Comparison of ENCODE assay signal across 32 mouse cellular contexts in genomic region chr14:46034301-46034700, GRCm38 (mm10).
DNase-seq lines count a peak whose midpoint lies in the region; ATAC-seq lines count a peak whose summit lies in the region.
"Had no signal": no experiment of that assay in that cellular context is flagged by ENCODE, and none has a peak within 500 bp of the region (broad histone marks: within the 10 kb centered on the region; RNA-seq: fewer than 3 reads in every experiment).

No protein-coding gene starts in this region.

- H3K4me3 ChIP-seq in intestine, embryonic 16.5 days (ENCODE audit: low read length): no peak overlapping the region
- H3K4me3 ChIP-seq: embryonic facial prominence, embryonic 10.5 days; embryonic facial prominence, embryonic 13.5 days; erythroblast, embryonic 14.5 days; forebrain, embryonic 12.5 days; forebrain, embryonic 15.5 days; heart, adult 2 months; heart, embryonic 10.5 days; heart, embryonic 13.5 days; hindbrain, embryonic 10.5 days; hindbrain, embryonic 13.5 days; intestine, embryonic 15.5 days had no signal

- no peak for ATAC-seq in intestine, embryonic 16.5 days
- ATAC-seq: activated CD4-positive, CD25-positive, alpha-beta regulatory T cell, adult 4 months; forebrain, embryonic 15.5 days; hindbrain, embryonic 16.5 days; intestine, embryonic 15.5 days had no signal

- DNase-seq in 3134 (ENCODE audit: extremely low read depth, insufficient read length, low spot score): peak; percentile 19
- peak; percentile 16 for DNase-seq in 3T3-L1 (ENCODE audit: low read depth, low spot score)
- peak; percentile 17 for DNase-seq in adrenal gland, postnatal 10 days
- peak; percentile 49 to 50 for DNase-seq in adrenal gland, postnatal 36 days
- DNase-seq in heart, postnatal 25 days (ENCODE audit: low spot score): no peak
- no peak for DNase-seq in heart, postnatal 10 days
- DNase-seq: B cell, adult 2 months; cerebellum, adult 18-20 months; cerebellum, adult 9-10 months; cerebellum, postnatal 25 days; embryo, embryonic 11 days; gastrocnemius, postnatal 10 days; gastrocnemius, postnatal 36 days; heart, adult 2 months; heart, postnatal 36 days; kidney, adult 18-20 months; kidney, adult 9 months had no signal

- no peaks in the 10 kb centered on the region for H3K9me3 ChIP-seq in intestine, embryonic 16.5 days (ENCODE audit: control insufficient read depth, low read length)
- H3K9me3 ChIP-seq: embryonic facial prominence, embryonic 10.5 days; embryonic facial prominence, embryonic 13.5 days; forebrain, embryonic 12.5 days; forebrain, embryonic 15.5 days; G1E; heart, embryonic 10.5 days; heart, embryonic 13.5 days; hindbrain, embryonic 10.5 days; hindbrain, embryonic 13.5 days; intestine, embryonic 15.5 days had no signal

- 0 out of 2 replicates have a peak, but pooled peaks cover 2% of the 10 kb centered on the region for H3K4me1 ChIP-seq in intestine, embryonic 16.5 days (ENCODE audit: control insufficient read depth, insufficient read depth, low read length)
- H3K4me1 ChIP-seq: embryonic facial prominence, embryonic 10.5 days; forebrain, embryonic 12.5 days; forebrain, embryonic 15.5 days; heart, embryonic 10.5 days; heart, embryonic 13.5 days; hindbrain, embryonic 10.5 days; hindbrain, embryonic 13.5 days; intestine, embryonic 15.5 days had no signal

- H3K9ac ChIP-seq in intestine, embryonic 16.5 days (ENCODE audit: low read depth, low read length): no peak overlapping the region
- H3K9ac ChIP-seq: embryonic facial prominence, embryonic 13.5 days; forebrain, embryonic 12.5 days; forebrain, embryonic 15.5 days; heart, embryonic 13.5 days; hindbrain, embryonic 13.5 days; intestine, embryonic 15.5 days had no signal

- no peak overlapping the region for H3K27ac ChIP-seq in intestine, embryonic 16.5 days (ENCODE audit: low read length)
- H3K27ac ChIP-seq: embryonic facial prominence, embryonic 10.5 days; embryonic facial prominence, embryonic 13.5 days; forebrain, embryonic 12.5 days; forebrain, embryonic 15.5 days; heart, adult 2 months; heart, embryonic 10.5 days; heart, embryonic 13.5 days; hindbrain, embryonic 10.5 days; hindbrain, embryonic 13.5 days; intestine, embryonic 15.5 days had no signal

- no peaks in the 10 kb centered on the region for H3K27me3 ChIP-seq in intestine, embryonic 16.5 days (replicated peaks; ENCODE audit: control insufficient read depth, insufficient read depth, low read length)
- H3K27me3 ChIP-seq: CH12.LX; embryonic facial prominence, embryonic 13.5 days; forebrain, embryonic 12.5 days; forebrain, embryonic 15.5 days; heart, embryonic 13.5 days; hindbrain, embryonic 13.5 days; intestine, embryonic 15.5 days had no signal

- H3K4me2 ChIP-seq in intestine, embryonic 16.5 days (ENCODE audit: low read depth, low read length): no peak overlapping the region
- H3K4me2 ChIP-seq: embryonic facial prominence, embryonic 13.5 days; forebrain, embryonic 12.5 days; forebrain, embryonic 15.5 days; heart, embryonic 13.5 days; hindbrain, embryonic 13.5 days; intestine, embryonic 15.5 days had no signal

- intact Hi-C loops in heart, postnatal 25 days (cut with DNase I): no loop called here
- intact Hi-C loops in heart, postnatal 10 days (cut with DNase I): no loop called here

- H3K36me3 ChIP-seq in intestine, embryonic 16.5 days (ENCODE audit: control insufficient read depth, insufficient read depth, low read length): no peaks in the 10 kb centered on the region
- H3K36me3 ChIP-seq: embryonic facial prominence, embryonic 10.5 days; embryonic facial prominence, embryonic 13.5 days; forebrain, embryonic 12.5 days; forebrain, embryonic 15.5 days; G1E; heart, embryonic 10.5 days; heart, embryonic 13.5 days; hindbrain, embryonic 10.5 days; hindbrain, embryonic 13.5 days; intestine, embryonic 15.5 days had no signal

- WGBS in intestine, embryonic 16.5 days: 92% methylated on average over 8 of the region's 8 CpGs

Comparison
In these comparisons a context has a peak if more than half of its experiments do, and no peak if none do; other contexts are left out.
1. DNase-seq: peak in 3134 (single experiment), 3T3-L1 (single experiment), adrenal gland, postnatal 10 days (single experiment) and adrenal gland, postnatal 36 days (2 of 2); none in heart, postnatal 25 days (single experiment) and heart, postnatal 10 days (0 of 2).